Mouse (Mus musculus): Measurements from ENCODE around the gene Myh7.

DNA sequence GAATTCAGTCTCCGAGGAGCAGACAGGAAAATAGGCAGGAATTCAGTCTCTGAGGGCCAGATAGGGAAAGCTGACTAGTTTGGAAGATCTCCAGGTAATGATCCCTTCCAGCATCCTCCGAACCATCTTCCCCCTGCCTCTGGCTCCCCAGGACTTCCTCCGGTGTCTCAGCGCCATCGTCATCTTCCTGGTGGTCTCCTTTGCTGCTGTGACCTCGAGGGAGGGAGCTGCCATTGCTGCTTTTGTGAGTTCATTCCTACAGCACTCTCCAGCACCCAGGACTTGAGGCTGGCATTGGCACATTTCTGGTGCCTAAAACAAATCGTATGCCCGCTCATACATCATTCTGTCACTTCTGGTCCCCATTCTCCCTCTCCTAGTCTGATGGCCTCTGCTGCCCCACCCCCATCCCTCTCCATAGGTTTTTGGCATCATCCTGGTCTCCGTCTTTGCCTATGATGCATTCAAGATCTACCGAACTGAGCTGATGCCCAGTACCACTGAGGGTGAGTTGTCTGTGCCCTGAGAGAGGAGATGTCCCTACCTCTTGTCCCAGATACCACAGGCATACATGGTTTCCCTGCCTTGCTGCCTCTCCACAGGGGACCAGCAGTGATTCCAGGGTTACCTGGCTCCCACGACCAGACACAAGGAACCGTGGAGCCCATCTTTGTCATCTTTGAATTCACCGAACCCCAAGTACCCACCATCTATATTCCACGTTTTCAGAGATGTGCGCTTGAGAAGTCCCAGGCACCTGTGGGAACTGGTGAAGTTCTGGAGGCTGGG lies 55.8 kb downstream of the Myh7 start:
- TF ChIP-seq CTCF (IDR thresholded peaks at IDR 0.05; ENCODE audit: low read depth, low read length) (no peak), GATA1 (IDR thresholded peaks at IDR 0.05; ENCODE audit: borderline replicate concordance, low read length) (no peak), POLR2AphosphoS5 (IDR thresholded peaks at IDR 0.05; ENCODE audit: insufficient replicate concordance, low read depth, low read length) (no peak), TAL1 (conservative IDR thresholded peaks at IDR 0.05; ENCODE audit: low read depth, low read length) (no peak)
